Mouse (Mus musculus) Muller cell, postnatal 12 days (primary cell): ENCODE measurements at regions not wholly inside any gene's neighbourhood (a gene's known extent, or its start where the extent isn't known, plus 50 kb on each side); places are given as distances from the start of the nearest gene placed in this dataset.

Experiments used
- DNase-seq: peaks from one replicate; pipeline ENCODE4 v3.0.0-alpha.2; 2015; ENCODE audit errors: inconsistent ontology term

GRCm38 (mm10) chr1:61418396-61418795 lies 220.2 kb upstream of the Pard3b start:
- DNase-seq = no peak

GRCm38 (mm10) chr1:61419839-61420238 lies 218.8 kb upstream of the Pard3b start:
- no peak for DNase-seq

GRCm38 (mm10) chr1:61423253-61423652 lies 215.4 kb upstream of the Pard3b start:
- no peak for DNase-seq

GRCm38 (mm10) chr1:61428706-61429501 lies 209.7 kb upstream of the Pard3b start:
- DNase-seq = no peak

GRCm38 (mm10) chr1:61437603-61438002 lies 201.0 kb upstream of the Pard3b start:
- no peak for DNase-seq

- DNase-seq = no peak
Measured at GRCm38 (mm10) chr1:61461435-61461834, 177.2 kb upstream of the Pard3b start.

GRCm38 (mm10) chr1:61470617-61471214 lies 167.9 kb upstream of the Pard3b start:
- DNase-seq = no peak

GRCm38 (mm10) chr1:61471779-61472578 lies 166.6 kb upstream of the Pard3b start:
- no peak for DNase-seq

- no peak for DNase-seq
Measured at GRCm38 (mm10) chr1:61472579-61473242, 165.9 kb upstream of the Pard3b start.

GRCm38 (mm10) chr1:61485459-61485858 lies 153.2 kb upstream of the Pard3b start:
- DNase-seq = peak; percentile 47

- no peak for DNase-seq
Measured at GRCm38 (mm10) chr1:61524886-61525285, 113.7 kb upstream of the Pard3b start.

- no peak for DNase-seq
Measured at GRCm38 (mm10) chr1:61525881-61526280, 112.7 kb upstream of the Pard3b start.

- no peak for DNase-seq
Measured at GRCm38 (mm10) chr1:61528757-61529156, 109.9 kb upstream of the Pard3b start.

GRCm38 (mm10) chr1:61530166-61530565 lies 108.5 kb upstream of the Pard3b start:
- DNase-seq = peak; percentile 45

GRCm38 (mm10) chr1:61531487-61531886 lies 107.1 kb upstream of the Pard3b start:
- peak; percentile 24 for DNase-seq

GRCm38 (mm10) chr1:61540081-61540480 lies 98.5 kb upstream of the Pard3b start:
- peak; percentile 52 for DNase-seq

GRCm38 (mm10) chr1:61541166-61541565 lies 97.5 kb upstream of the Pard3b start:
- DNase-seq = no peak

- no peak for DNase-seq
Measured at GRCm38 (mm10) chr1:61552577-61553517, 85.8 kb upstream of the Pard3b start.

GRCm38 (mm10) chr1:61559514-61559913 lies 79.1 kb upstream of the Pard3b start:
- no peak for DNase-seq

- no peak for DNase-seq
Measured at GRCm38 (mm10) chr1:61562091-61562490, 76.5 kb upstream of the Pard3b start.

- DNase-seq = no peak
Measured at GRCm38 (mm10) chr1:61565471-61565870, 73.2 kb upstream of the Pard3b start.
